Mouse (Mus musculus) lung, postnatal 0 days (tissue): ENCODE measurements around the gene H2afy.

ENCODE experiments used
- CTCF ChIP-seq: IDR thresholded peaks from 2 replicates; pipeline ENCODE4 v1.5.1; 2016; ENCODE audit warnings: antibody characterized with exemption, mild to moderate bottlenecking
- EP300 ChIP-seq: IDR thresholded peaks from 2 replicates; pipeline ENCODE4 v1.6.1; 2016; ENCODE audit warnings: antibody characterized with exemption, mild to moderate bottlenecking, control low read depth

DNA sequence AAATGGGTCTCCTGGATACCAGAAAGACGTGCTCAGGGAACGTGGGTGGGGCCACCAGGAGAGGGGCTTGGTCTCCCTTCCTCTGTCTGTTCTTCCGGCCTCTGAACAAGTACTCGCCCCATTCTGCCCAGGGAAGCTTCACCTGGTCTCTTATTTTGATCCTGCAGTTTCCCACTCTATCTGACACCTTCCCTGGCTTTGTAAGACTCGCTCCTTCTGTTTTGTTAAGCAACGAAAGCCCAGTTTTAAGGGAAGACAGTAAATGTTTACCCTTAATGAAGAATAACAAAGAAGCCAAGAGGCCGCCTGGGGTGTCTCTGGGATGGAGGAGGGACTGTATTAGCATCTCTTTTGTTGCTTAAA, 7.0 kb upstream of the H2afy start:
- TF ChIP-seq CTCF = no peak
- TF ChIP-seq EP300 = no peak
